Mouse (Mus musculus) spleen, embryonic (tissue): ENCODE results near the gene Col4a3.

Source experiments
- CTCF ChIA-PET: fragments of 350-600 bp; sonication (Branson Sonifier 250); formaldehyde crosslinking; loops from one replicate; lab custom pipeline; 2022; lab: Charles Lee

Col4a3 gene

GRCm38 (mm10) chr1:82586713-82587399, at the start of gene Col4a3, which contains the start of gene Col4a4:
Gene Col4a3 (plus strand): TSS chr1:82586921.
Gene Col4a4 (minus strand): TSS chr1:82586849.
- CTCF ChIA-PET = no interaction called here

DNA sequence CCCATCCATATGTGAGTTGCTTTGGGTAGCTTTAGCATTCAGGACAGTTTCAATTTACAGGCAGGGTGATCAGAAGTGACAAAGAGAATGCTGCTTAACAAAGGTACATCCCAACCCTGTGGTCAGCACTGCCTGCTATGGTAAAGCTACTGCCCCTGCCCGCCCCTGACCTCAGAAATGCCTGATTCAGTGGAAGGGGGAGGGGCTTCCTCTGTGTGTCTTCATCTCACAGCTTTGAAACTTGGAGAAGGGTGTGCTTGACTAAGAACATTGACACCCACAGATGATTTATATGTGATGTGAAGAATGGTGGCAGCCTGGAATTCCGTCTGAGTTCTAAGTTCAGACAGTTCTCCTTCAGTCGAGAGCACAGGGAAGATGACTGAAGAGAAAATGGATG, 48.9 kb upstream of the Col4a3 start:
- CTCF ChIA-PET = no interaction called here

DNA sequence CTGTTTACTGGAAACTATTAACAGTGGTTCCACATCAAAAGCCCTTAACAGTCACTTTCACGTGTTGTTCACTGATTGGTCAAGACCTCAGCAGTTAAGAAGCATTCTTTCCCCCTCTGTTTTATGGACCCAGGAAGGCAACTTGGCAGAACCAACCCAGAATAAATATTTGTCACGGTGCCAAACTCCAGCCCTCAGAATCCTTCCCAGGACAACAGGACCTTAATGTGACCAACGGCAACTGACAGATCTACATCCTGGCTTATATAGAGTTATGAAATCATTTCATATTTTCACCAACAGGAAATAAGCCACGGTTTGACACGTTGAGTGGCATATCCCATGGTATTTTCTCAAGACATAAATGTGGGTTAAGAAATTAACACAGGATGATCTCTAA, 46.7 kb upstream of the Col4a3 start:
- CTCF ChIA-PET = no interaction called here

DNA sequence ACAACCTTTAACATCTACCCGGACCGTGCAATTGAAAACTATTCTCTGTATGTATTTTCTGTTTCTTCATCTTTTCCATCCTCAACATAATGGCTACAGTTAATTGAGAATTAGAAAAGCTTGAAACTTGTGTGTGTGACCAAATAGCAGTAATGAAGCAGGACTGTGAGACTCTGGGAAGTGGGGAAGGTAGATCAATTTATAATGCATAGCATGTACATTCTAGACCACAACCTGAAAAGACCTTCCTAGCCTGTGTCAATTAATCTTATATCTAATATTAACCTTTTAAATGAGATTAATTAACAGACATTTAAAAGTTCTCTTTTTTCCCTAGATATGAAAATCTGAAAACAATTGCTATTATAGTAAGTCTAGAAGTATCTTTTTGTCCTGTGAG, 42.8 kb upstream of the Col4a3 start:
- CTCF ChIA-PET = no interaction called here

- CTCF ChIA-PET = no interaction called here
Observed at GRCm38 (mm10) chr1:82544419-82545185, 42.1 kb upstream of the Col4a3 start.

DNA sequence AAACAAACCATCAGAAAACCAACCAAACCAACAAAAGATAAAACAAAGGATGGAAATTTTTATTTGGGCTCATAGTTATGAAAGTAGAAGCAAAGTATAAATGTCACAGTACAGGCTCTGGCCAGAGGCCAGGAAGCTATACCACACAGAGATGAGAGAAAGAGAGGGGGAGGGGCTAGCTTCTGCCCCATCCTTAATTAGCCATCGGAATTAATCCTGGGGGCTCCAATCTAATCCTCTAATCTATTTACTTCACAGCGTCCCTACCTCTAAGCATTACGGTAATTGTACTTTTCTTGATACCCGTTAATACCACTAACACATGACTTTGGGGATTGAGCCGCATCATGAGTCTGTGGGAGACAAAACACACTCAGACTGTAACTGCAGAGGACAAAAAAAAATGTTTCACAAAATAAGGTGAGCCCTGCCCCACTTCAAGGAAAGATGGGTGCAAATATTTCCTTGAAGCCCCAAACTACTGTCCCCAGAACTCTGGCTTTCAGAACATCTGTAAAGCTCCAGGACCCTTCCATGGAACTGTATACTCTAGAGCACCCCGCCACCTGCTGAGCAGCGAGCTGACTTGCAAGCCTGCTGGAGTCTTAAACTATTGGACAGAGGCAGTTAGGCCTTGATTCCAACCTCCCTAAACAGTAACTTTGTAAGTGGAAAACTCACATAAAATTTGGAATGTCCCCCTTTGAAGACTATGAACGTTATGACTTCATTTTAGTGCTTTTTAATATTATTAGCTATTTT, 41.3 kb upstream of the Col4a3 start:
- CTCF ChIA-PET = no interaction called here

- CTCF ChIA-PET = no interaction called here
Observed at GRCm38 (mm10) chr1:82554443-82554850, 32.3 kb upstream of the Col4a3 start.

GRCm38 (mm10) chr1:82554889-82555288, 31.8 kb upstream of the Col4a3 start:
- CTCF ChIA-PET = no interaction called here

- CTCF ChIA-PET = no interaction called here
Observed at GRCm38 (mm10) chr1:82560223-82560622, 26.5 kb upstream of the Col4a3 start.

DNA sequence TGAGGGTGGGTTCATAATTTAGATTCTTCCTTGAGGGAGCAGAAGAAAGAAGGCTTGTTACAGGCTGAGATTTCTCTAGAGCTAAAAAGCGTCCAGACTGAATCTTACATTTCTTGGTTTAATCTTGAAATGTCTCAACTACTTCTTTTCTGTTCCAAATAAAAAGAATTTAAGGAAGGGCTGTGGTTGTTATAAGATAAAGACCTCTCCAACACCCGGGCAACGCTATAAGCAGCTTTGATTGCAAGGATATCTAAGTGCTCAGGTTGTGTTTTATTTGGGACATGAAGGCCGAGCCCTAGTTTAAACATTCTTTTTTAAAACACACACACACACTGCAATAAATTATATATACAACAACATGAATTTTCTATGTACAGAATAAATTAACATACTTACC, 17.3 kb upstream of the Col4a3 start:
- CTCF ChIA-PET = no interaction called here

DNA sequence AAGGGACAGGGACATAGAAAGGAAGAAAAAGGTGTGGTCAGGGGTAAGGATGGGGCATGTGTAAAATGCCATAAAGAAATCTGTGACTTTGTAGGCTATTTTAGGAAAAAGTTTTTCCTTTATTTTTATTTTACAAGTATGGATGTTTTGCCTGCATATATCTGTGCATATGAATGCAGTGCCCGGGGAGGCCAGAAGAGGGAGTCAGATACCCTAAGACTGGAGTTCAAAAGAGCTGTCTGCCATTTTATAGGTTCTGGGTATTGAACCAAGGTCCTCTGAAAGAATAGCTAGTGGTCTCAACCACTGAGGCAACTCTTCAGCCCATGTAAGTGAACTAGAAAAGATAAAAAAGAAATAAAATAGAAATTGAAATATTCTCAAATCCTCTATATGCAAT, 15.0 kb upstream of the Col4a3 start:
- CTCF ChIA-PET = no interaction called here

DNA sequence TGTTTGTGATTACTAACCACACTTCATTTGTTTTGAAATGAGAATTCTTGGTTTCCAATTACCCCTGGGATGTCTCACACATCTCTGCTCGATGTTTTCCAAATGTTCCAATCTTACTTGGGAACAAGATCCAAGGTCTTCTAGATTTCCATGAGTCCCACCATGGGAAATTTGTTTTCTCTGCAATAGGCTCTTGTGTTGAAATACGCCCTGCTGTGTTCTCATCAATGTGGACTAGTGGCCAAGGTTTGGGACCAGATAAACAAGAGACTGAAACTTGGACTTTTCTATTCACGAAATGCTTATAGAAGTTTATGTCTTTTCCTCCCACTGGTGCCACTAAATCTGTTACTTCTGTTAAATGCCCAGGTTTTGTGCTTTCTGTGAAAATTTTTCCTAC, 11.0 kb upstream of the Col4a3 start:
- CTCF ChIA-PET = no interaction called here

GRCm38 (mm10) chr1:82576182-82576581, 10.5 kb upstream of the Col4a3 start:
- CTCF ChIA-PET = no interaction called here

DNA sequence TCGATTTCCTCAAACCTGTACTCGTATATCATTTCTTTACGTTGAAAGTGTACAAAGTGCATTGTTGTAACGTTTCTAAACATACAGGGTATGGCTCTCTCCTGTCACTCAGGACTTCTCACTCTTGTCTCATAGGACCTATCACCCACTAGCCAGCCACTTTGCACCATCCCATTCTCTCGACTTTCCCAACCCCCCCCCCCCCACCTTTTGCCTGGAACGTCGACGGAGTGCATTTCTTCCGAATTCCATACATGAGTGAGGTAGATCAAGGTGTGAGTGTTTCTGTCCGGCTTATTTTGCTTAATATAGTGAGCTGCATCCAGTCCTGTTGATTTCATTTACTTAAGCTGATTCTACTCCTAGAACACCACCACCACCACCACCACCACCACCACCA, 9.4 kb upstream of the Col4a3 start:
- CTCF ChIA-PET = no interaction called here

GRCm38 (mm10) chr1:82577915-82578314, 8.8 kb upstream of the Col4a3 start:
- CTCF ChIA-PET = no interaction called here

- CTCF ChIA-PET = no interaction called here
Observed at GRCm38 (mm10) chr1:82578320-82578719, 8.4 kb upstream of the Col4a3 start.

GRCm38 (mm10) chr1:82585981-82586380, 740 bp upstream of the Col4a3 start:
- CTCF ChIA-PET = no interaction called here

DNA sequence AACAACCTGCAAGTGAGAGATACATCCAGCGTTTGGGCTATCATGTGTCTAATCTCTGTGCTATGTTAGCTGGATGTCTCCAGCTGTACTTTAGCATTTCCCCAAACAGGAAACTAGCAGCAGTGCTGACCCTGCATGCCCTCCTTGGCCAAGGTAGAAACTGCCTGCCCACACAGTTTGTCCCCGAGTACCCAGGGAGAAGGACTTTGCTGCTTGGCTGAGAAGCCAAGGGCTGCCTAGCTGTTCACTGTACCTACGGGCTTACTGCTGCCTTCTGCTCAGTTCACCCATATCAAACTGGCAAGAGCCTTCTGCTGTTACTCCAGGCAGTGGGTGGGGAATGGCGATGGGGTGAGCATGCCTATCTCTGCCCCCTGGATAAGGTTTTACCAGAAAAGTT, 3.5 kb downstream of the Col4a3 start:
- CTCF ChIA-PET = no interaction called here

DNA sequence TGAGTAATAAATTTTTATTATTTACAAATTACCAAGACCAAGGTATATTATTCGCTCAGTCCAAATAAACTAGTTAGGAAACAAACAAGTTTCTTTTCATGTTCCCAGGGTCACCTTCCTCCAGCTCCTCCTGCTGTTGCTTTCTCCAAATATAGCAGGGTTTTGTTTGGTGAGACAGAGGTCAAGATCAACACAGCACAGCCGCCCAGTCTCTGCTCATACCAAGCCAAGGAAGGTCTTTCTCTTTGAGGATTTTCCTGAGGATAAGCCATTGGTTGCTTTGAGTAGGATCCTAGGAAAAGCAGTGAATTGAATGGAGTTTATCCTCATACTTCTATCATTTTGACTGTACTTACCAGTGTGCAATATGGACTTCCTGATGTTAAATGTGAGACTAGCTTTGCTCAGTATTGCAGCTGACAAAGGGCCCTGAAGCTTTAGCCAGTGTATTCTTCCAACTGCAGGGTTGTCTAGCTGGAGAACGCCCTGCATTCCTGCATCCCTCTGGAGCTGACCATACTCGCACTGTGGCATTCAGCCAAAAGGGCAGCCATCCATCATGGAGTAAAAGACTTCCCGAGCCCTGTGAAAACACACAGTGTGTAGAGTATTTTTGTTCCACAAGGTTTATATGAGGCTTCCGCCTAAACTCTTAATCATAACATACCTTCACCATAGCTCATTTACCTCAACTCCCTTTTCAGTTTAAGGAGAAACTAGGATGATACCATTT, 10.3 kb downstream of the Col4a3 start:
- CTCF ChIA-PET = no interaction called here

GRCm38 (mm10) chr1:82603198-82603950, 16.7 kb downstream of the Col4a3 start:
- CTCF ChIA-PET = no interaction called here

GRCm38 (mm10) chr1:82605347-82605746, 18.6 kb downstream of the Col4a3 start:
- CTCF ChIA-PET = no interaction called here
